Mouse (Mus musculus): Measurements from ENCODE around the gene Sema6c. TPM values are rescaled to one million over a fixed set of nuclear protein-coding genes. Genes with fewer than 3 reads are reported as not detected.
"Not testable (repeated sequence)": the region's sequence is repeated elsewhere in the genome, so short reads cannot be mapped to it uniquely, and the experiment has no call there.

Gene Sema6c
- polyA plus RNA-seq, 1 experiment: 11.8 TPM

- WGBS: 84% methylated on average over 2 of the region's 2 CpGs
- H3K4me1 ChIP-seq (ENCODE audit: control insufficient read depth, insufficient read depth, low read length): no peaks in the 10 kb centered on the region
- no peak for TF ChIP-seq CTCF (IDR thresholded peaks at IDR 0.05; ENCODE audit: insufficient read depth, low read length)
- TF ChIP-seq POLR2A (IDR thresholded peaks at IDR 0.05; ENCODE audit: borderline replicate concordance, extremely low read depth, low read depth, low read length): no peak
- DNase-seq: no peak
- H3K4me3 ChIP-seq (replicated peaks; ENCODE audit: extremely low read depth, low read depth, low read length): no peak overlapping the region
Observed at GRCm38 (mm10) chr3:95200562-95200961, 40.3 kb downstream of the Sema6c start.

DNA sequence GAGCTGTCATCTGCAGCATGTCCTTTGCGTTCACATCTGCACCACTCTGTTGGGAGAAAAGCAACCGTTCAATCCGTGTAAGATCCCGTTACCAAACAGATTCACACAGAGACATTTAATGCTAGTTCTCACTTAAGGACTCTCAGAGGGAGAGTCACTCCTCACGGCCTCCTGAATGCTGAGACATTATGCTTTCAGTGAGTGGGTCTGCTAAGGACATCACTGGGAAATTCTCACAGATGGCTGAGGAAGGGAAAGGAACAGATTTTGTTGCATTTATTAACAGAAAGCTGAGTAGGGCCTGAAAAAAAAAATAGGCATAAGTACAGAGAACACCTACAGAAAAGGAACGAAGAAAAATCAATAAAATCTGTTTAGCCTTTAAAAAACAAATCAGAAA is 43.6 kb downstream of the Sema6c start:
- WGBS: 92% methylated on average over 6 of the region's 6 CpGs
- Histone ChIP-seq H3K4me3 (replicated peaks; ENCODE audit: extremely low read depth, low read depth, low read length) (no peak overlapping the region), H3K4me1 (ENCODE audit: control insufficient read depth, insufficient read depth, low read length) (no peaks in the 10 kb centered on the region)
- DNase-seq: no peak
- TF ChIP-seq CTCF (IDR thresholded peaks at IDR 0.05; ENCODE audit: insufficient read depth, low read length): no peak
- TF ChIP-seq POLR2A (IDR thresholded peaks at IDR 0.05; ENCODE audit: borderline replicate concordance, extremely low read depth, low read depth, low read length): no peak

GRCm38 (mm10) chr3:95208286-95208685 is 48.0 kb downstream of the Sema6c start:
- no peak for TF ChIP-seq CTCF (IDR thresholded peaks at IDR 0.05; ENCODE audit: insufficient read depth, low read length)
- no peak for TF ChIP-seq POLR2A (IDR thresholded peaks at IDR 0.05; ENCODE audit: borderline replicate concordance, extremely low read depth, low read depth, low read length)
- DNase-seq: no peak
- Histone ChIP-seq H3K4me1 (ENCODE audit: control insufficient read depth, insufficient read depth, low read length) (no peaks in the 10 kb centered on the region), H3K4me3 (replicated peaks; ENCODE audit: extremely low read depth, low read depth, low read length) (no peak overlapping the region)
- WGBS: 88% methylated on average over 4 of the region's 4 CpGs

- TF ChIP-seq CTCF (IDR thresholded peaks at IDR 0.05; ENCODE audit: insufficient read depth, low read length) (no peak), POLR2A (IDR thresholded peaks at IDR 0.05; ENCODE audit: borderline replicate concordance, extremely low read depth, low read depth, low read length) (no peak)
- no peaks in the 10 kb centered on the region for H3K4me1 ChIP-seq (ENCODE audit: control insufficient read depth, insufficient read depth, low read length)
- no peak overlapping the region for H3K4me3 ChIP-seq (replicated peaks; ENCODE audit: extremely low read depth, low read depth, low read length)
- no peak for DNase-seq
- WGBS: 57% methylated on average over 2 of the region's 2 CpGs
Observed at GRCm38 (mm10) chr3:95210585-95210984, 50.3 kb downstream of the Sema6c start.

DNA sequence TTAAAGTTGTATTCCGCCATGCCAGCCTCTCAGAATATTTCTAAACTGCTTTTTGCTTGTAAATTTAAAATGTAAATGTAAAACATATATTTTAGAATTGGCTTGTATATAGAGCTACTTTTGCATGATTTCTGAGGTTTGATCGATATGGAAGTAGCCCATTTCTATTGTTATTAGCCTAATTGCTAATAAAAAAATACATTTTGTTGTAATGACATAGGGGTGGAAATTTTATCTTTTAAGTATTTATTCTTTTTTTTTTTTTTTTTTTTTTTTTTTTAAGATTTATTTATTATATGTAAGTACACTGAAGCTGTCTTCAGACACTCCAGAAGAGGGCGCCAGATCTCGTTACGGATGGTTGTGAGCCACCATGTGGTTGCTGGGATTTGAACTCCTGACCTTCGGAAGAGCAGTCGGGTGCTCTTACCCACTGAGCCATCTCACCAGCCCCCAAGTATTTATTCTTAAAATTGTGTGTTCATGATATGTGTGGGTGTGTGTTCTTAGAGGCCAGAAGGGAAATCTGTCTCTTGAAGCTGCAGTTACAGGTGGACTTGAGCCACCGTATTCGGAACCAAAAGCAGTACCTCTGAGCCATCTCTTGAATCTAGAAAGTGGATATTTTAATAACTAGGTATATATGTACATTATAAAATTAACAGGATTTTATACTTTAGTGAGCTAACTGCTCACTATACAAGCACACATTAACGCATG is 52.8 kb downstream of the Sema6c start:
- 93% methylated on average over 7 of the region's 10 CpGs for WGBS
- not testable (repeated sequence) for H3K4me3 ChIP-seq (replicated peaks; ENCODE audit: extremely low read depth, low read depth, low read length); H3K4me1 ChIP-seq (ENCODE audit: control insufficient read depth, insufficient read depth, low read length); DNase-seq

DNA sequence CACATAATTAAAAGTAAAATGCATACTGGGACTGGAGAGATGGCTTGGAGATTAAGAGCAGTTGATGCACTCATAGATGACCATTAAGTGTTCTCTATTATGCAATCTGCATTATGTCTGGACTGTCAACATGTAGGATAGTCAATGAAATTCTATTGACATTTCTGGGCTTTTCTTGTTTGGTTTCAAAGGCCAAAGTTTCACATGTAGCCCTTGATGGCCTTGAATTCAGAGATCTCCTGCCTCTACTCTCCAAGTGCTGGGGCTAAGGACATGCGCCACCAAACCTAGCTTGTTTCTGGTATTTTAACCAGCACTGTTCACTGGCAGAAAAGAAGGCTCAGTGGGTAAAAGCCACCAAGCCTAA is 53.3 kb downstream of the Sema6c start:
- TF ChIP-seq CTCF (IDR thresholded peaks at IDR 0.05; ENCODE audit: insufficient read depth, low read length): no peak
- no peak for TF ChIP-seq POLR2A (IDR thresholded peaks at IDR 0.05; ENCODE audit: borderline replicate concordance, extremely low read depth, low read depth, low read length)
- Histone ChIP-seq H3K4me1 (ENCODE audit: control insufficient read depth, insufficient read depth, low read length) (no peaks in the 10 kb centered on the region), H3K4me3 (replicated peaks; ENCODE audit: extremely low read depth, low read depth, low read length) (no peak overlapping the region)
- DNase-seq: no peak
- WGBS: 100% methylated on average over 1 of the region's 1 CpGs

DNA sequence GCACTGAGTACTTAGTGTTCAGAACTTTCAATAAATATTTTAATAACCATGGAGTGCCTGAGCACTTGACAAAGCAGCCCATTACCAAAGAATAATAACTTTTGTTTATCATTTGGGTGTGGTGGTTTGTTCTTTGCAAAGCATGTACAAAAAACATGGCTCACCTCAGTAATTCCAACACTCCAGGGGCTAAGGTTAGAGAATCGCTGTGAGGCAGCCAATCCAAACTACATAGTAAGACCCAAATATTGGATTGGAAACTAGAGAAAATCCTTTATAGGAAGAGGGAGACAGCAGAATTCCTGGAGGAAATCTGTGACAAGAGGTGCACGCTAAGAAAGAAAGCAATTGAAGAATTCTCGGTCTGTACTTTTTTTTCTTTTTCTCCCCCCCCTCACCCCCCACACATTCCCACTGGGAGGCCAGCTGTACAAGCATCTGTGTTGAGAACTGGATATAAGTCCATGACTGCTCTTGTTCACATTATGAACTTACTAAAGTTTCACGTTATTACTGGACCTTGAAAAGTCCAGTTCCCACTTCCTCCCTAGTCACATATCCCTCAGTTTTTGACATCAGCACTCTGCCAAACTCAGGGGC is 56.5 kb downstream of the Sema6c start:
- WGBS: 6% methylated on average over 4 of the region's 4 CpGs

DNA sequence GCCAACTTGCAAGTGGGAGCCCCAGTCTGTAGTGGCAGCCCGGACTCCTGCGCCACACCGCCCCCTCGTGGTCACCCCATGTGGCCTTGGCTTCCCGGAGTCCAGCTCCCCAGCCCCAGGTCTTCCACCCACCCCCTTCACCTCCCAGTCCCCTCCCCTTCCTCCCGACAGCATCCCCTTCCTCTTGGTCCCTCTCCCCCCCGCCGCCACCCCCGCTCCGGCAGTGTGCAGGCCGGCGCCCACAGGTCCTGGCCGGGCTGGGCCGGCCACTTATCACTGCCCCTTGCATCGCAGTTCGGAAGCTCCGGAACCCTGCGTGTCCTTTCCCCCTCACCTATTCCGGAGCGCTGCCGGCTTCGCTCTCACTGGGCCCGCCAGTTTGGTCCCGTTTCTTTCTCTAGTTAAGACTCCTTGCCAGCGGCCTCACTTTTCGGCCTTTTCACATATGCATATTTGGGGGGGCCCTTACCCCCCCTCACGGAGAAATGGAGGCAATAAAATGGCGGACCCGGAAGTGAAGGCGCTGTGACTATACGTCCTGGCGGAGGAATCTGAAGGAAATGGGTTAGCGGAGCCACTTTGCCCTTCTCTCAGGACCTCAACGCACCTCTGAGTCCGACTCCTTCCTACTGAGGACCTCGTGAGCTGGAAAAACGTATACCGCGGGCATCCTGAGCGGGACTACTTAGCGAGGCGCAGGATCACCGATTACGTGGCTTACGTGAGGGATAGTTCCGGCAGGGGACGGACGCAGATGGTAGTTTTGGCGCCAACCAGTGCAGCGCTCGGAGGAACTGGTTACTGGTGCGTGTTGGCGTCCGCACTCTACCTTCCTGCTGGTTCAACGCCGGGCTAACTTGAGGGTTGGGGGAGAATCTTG is 57.2 kb downstream of the Sema6c start, which contains the start of gene Gabpb2:
Gene Gabpb2, minus strand, starts transcription at position 662 of the 880 bp plus-strand sequence.
- H3K4me1 ChIP-seq (ENCODE audit: control insufficient read depth, insufficient read depth, low read length): no peaks in the 10 kb centered on the region
- TF ChIP-seq CTCF (IDR thresholded peaks at IDR 0.05; ENCODE audit: insufficient read depth, low read length) (peak; percentile 64), POLR2A (IDR thresholded peaks at IDR 0.05; ENCODE audit: borderline replicate concordance, extremely low read depth, low read depth, low read length) (peak; percentile 69; the same call in 1 of the 2 replicates)
- DNase-seq: peak; percentile 95
- H3K4me3 ChIP-seq (replicated peaks; ENCODE audit: extremely low read depth, low read depth, low read length): peak within 1 kb of the TSS; percentile 99
- under 1% methylated on average over 56 of the region's 56 CpGs for WGBS

More for the DNA sequence above, 56.5 kb downstream of the Sema6c start:
- H3K4me3 ChIP-seq (replicated peaks; ENCODE audit: extremely low read depth, low read depth, low read length): peak overlapping the region; percentile 99
- TF ChIP-seq CTCF (IDR thresholded peaks at IDR 0.05; ENCODE audit: insufficient read depth, low read length) (no peak), POLR2A (IDR thresholded peaks at IDR 0.05; ENCODE audit: borderline replicate concordance, extremely low read depth, low read depth, low read length) (no peak)
- DNase-seq: no peak
- no peaks in the 10 kb centered on the region for H3K4me1 ChIP-seq (ENCODE audit: control insufficient read depth, insufficient read depth, low read length)

DNA sequence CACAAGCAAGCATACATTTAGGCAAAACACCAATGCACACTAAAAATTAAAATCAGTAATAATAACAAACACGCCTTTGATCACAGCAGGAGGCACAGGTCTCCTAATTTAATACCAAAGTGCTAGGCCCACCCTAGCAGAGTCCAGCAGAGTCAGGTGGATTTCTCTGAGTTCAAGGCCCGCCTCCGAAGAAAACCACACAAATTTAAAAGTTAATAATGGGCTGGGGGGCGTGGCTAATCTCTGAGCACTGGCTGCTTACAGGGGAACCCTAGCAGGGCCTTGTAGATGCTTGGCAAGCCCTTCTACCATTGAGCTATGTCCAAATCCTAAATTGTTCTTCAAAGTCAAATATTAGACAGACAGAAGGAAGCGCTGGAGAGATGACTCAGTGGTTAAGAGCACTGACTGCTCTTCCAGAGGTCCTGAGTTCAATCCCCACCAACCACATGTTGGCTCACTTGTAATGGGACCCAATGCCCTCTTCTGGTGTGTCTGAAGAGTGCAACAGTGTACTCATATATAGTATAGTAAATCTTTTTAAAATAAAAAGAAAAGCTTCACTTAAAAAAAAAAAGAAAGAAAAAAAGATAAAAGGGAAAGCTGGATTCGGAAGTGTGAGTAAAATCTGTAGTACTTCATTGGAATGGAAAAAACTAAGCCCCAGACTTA is 58.3 kb downstream of the Sema6c start:
- whole genome bisulfite sequencing: 70% methylated on average over 6 of the region's 6 CpGs
- TF ChIP-seq CTCF (IDR thresholded peaks at IDR 0.05; ENCODE audit: insufficient read depth, low read length) (no peak), POLR2A (IDR thresholded peaks at IDR 0.05; ENCODE audit: borderline replicate concordance, extremely low read depth, low read depth, low read length) (no peak)
- Histone ChIP-seq H3K4me1 (ENCODE audit: control insufficient read depth, insufficient read depth, low read length) (no peaks in the 10 kb centered on the region), H3K4me3 (replicated peaks; ENCODE audit: extremely low read depth, low read depth, low read length) (no peak overlapping the region)
- no peak for DNase-seq

Measured in lung, adult 2 months (tissue).